Mouse (Mus musculus): Measurements from ENCODE around the gene Micu2. TPM values are rescaled to one million over a fixed set of nuclear protein-coding genes. Genes with fewer than 3 reads are reported as not detected.
A peak's percentile ranks its signal among the peaks of the same experiment; 100 is the strongest.

The Micu2 gene
- polyA plus RNA-seq, 1 experiment from 2014 or later = 68.9 TPM

GRCm38 (mm10) chr14:57887171-57887570 lies 111.9 kb downstream of the Micu2 start:
- Histone ChIP-seq H3K4me2 (0 out of 2 replicates have a peak overlapping the region, but pooled peaks have one; percentile 6), H3K27ac (replicated peaks) (no peak overlapping the region)
- WGBS = 72% methylated on average over 8 of the region's 8 CpGs

GRCm38 (mm10) chr14:57886032-57886431 lies 113.0 kb downstream of the Micu2 start:
- peaks cover 43% of the 10 kb centered on the region for H3K4me1 ChIP-seq
- no peaks in the 10 kb centered on the region for H3K36me3 ChIP-seq
- no peak overlapping the region for H3K9ac ChIP-seq (replicated peaks)
- H3K9me3 ChIP-seq (replicated peaks) = no peaks in the 10 kb centered on the region
- no peak overlapping the region for H3K4me2 ChIP-seq
- H3K27ac ChIP-seq (replicated peaks) = no peak overlapping the region
- H3K27me3 ChIP-seq (replicated peaks) = no peaks in the 10 kb centered on the region
- no peak overlapping the region for H3K4me3 ChIP-seq (replicated peaks)
- no peak for ATAC-seq (ENCODE audit: low FRiP score)
- WGBS = 92% methylated on average over 2 of the region's 2 CpGs

More at GRCm38 (mm10) chr14:57887171-57887570, 111.9 kb downstream of the Micu2 start:
- Histone ChIP-seq H3K9me3 (replicated peaks) (no peaks in the 10 kb centered on the region), H3K9ac (replicated peaks) (no peak overlapping the region), H3K36me3 (no peaks in the 10 kb centered on the region), H3K4me3 (replicated peaks) (no peak overlapping the region), H3K27me3 (replicated peaks) (no peaks in the 10 kb centered on the region), H3K4me1 (peaks cover 33% of the 10 kb centered on the region)
- ATAC-seq (ENCODE audit: low FRiP score) = no peak

GRCm38 (mm10) chr14:57883341-57883740 lies 115.7 kb downstream of the Micu2 start:
- Histone ChIP-seq H3K27ac (replicated peaks) (no peak overlapping the region), H3K4me2 (no peak overlapping the region), H3K9ac (replicated peaks) (no peak overlapping the region), H3K36me3 (no peaks in the 10 kb centered on the region), H3K9me3 (replicated peaks) (no peaks in the 10 kb centered on the region), H3K4me3 (replicated peaks) (no peak overlapping the region), H3K27me3 (replicated peaks) (no peaks in the 10 kb centered on the region), H3K4me1 (peaks cover 35% of the 10 kb centered on the region)
- 94% methylated on average over 3 of the region's 3 CpGs for WGBS
- ATAC-seq (ENCODE audit: low FRiP score) = no peak

GRCm38 (mm10) chr14:57882720-57883119 lies 116.3 kb downstream of the Micu2 start:
- no peaks in the 10 kb centered on the region for H3K27me3 ChIP-seq (replicated peaks)
- 76% methylated on average over 4 of the region's 4 CpGs for WGBS
- no peaks in the 10 kb centered on the region for H3K36me3 ChIP-seq
- no peak overlapping the region for H3K27ac ChIP-seq (replicated peaks)
- ATAC-seq (ENCODE audit: low FRiP score) = no peak
- no peak overlapping the region for H3K9ac ChIP-seq (replicated peaks)
- peaks cover 29% of the 10 kb centered on the region for H3K4me1 ChIP-seq
- no peaks in the 10 kb centered on the region for H3K9me3 ChIP-seq (replicated peaks)
- no peak overlapping the region for H3K4me2 ChIP-seq
- H3K4me3 ChIP-seq (replicated peaks) = no peak overlapping the region

GRCm38 (mm10) chr14:57881793-57882192 lies 117.3 kb downstream of the Micu2 start:
- Histone ChIP-seq H3K4me2 (no peak overlapping the region), H3K4me3 (replicated peaks) (no peak overlapping the region), H3K36me3 (no peaks in the 10 kb centered on the region), H3K4me1 (peaks cover 20% of the 10 kb centered on the region), H3K27ac (replicated peaks) (0 out of 2 replicates have a peak overlapping the region, but pooled peaks have one; percentile 15), H3K9ac (replicated peaks) (no peak overlapping the region), H3K27me3 (replicated peaks) (no peaks in the 10 kb centered on the region), H3K9me3 (replicated peaks) (no peaks in the 10 kb centered on the region)
- peak; percentile 49; the same call in 1 of the 2 replicates for ATAC-seq (ENCODE audit: low FRiP score)
- 51% methylated on average over 4 of the region's 4 CpGs for WGBS

GRCm38 (mm10) chr14:57881074-57881473 lies 118.0 kb downstream of the Micu2 start:
- H3K4me2 ChIP-seq = no peak overlapping the region
- H3K36me3 ChIP-seq = no peaks in the 10 kb centered on the region
- H3K9me3 ChIP-seq (replicated peaks) = no peaks in the 10 kb centered on the region
- H3K4me3 ChIP-seq (replicated peaks) = no peak overlapping the region
- no peaks in the 10 kb centered on the region for H3K27me3 ChIP-seq (replicated peaks)
- peaks cover 16% of the 10 kb centered on the region for H3K4me1 ChIP-seq
- no peak overlapping the region for H3K9ac ChIP-seq (replicated peaks)
- no peak for ATAC-seq (ENCODE audit: low FRiP score)
- no peak overlapping the region for H3K27ac ChIP-seq (replicated peaks)

- 97% methylated on average over 9 of the region's 9 CpGs for WGBS
- H3K27me3 ChIP-seq (replicated peaks) = no peaks in the 10 kb centered on the region
- H3K9me3 ChIP-seq (replicated peaks) = no peaks in the 10 kb centered on the region
- peaks cover 13% of the 10 kb centered on the region for H3K4me1 ChIP-seq
- 0 out of 2 replicates have a peak, but pooled peaks cover 7% of the 10 kb centered on the region for H3K36me3 ChIP-seq
- no peak for ATAC-seq (ENCODE audit: low FRiP score)
- H3K27ac ChIP-seq (replicated peaks) = no peak overlapping the region
- no peak overlapping the region for H3K9ac ChIP-seq (replicated peaks)
- no peak overlapping the region for H3K4me2 ChIP-seq
- no peak overlapping the region for H3K4me3 ChIP-seq (replicated peaks)
Measured at GRCm38 (mm10) chr14:57877921-57878320, 121.1 kb downstream of the Micu2 start.

- H3K9ac ChIP-seq (replicated peaks) = no peak overlapping the region
- no peak overlapping the region for H3K4me2 ChIP-seq
- 97% methylated on average over 3 of the region's 3 CpGs for WGBS
- H3K27me3 ChIP-seq (replicated peaks) = no peaks in the 10 kb centered on the region
- peaks cover 53% of the 10 kb centered on the region for H3K36me3 ChIP-seq
- H3K27ac ChIP-seq (replicated peaks) = no peak overlapping the region
- ATAC-seq (ENCODE audit: low FRiP score) = no peak
- no peak overlapping the region for H3K4me3 ChIP-seq (replicated peaks)
- no peaks in the 10 kb centered on the region for H3K4me1 ChIP-seq
- no peaks in the 10 kb centered on the region for H3K9me3 ChIP-seq (replicated peaks)
Measured at GRCm38 (mm10) chr14:57866676-57867276, 132.3 kb downstream of the Micu2 start.

Other genes with a start within 250 kb of the Micu2 start
- 5.8 and 8.5 TPM in 2 replicates for gene Lats2, start 240.9 kb downstream of the Micu2 start, polyA plus RNA-seq (2015; fragmentation: Nextera tagmentation; extraction: Ambion mirVana)
- 26.5 and 28.7 TPM in 2 replicates for gene Sap18, start 201.1 kb downstream of the Micu2 start, polyA plus RNA-seq (2015; fragmentation: Nextera tagmentation; extraction: Ambion mirVana)
- gene Ska3, start 173.1 kb downstream of the Micu2 start, polyA plus RNA-seq (2015; fragmentation: Nextera tagmentation; extraction: Ambion mirVana) = 5.5 and 12.3 TPM in 2 replicates
- gene Mrpl57, start 173.0 kb downstream of the Micu2 start, polyA plus RNA-seq (2015; fragmentation: Nextera tagmentation; extraction: Ambion mirVana) = 159 and 162 TPM in 2 replicates
- 40.7 and 46.2 TPM in 2 replicates for gene Zdhhc20, start 109.0 kb downstream of the Micu2 start, polyA plus RNA-seq (2015; fragmentation: Nextera tagmentation; extraction: Ambion mirVana)
- gene Fgf9, start 71.3 kb upstream of the Micu2 start, polyA plus RNA-seq (2015; fragmentation: Nextera tagmentation; extraction: Ambion mirVana) = 24.9 and 25.9 TPM in 2 replicates

All from neural tube, embryonic 15.5 days (tissue).